Comparison of ENCODE assay signal across 30 mouse cellular contexts in the genomic region with DNA sequence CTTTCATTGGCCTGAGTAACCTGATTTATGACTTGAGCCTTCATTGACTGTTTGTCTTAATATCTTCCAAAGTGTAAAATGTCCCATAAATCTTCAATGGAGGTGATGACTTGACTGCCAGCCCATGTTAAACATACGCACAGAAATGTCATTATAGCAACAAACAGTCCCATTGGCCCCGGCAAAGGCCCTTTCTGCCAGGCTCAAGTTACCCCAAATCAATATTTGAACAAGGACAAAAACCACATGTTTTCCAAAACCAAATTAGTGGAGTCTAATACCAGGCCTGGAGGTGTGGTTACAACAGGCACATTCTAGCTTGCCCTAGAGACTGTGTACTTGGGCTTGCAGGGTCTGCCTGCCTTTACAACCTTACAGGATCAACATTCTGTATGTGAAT.
DNase-seq lines count a peak whose midpoint lies in the region; ATAC-seq and TF ChIP-seq lines count a peak whose summit lies in the region.
"Had no signal": no experiment of that assay in that cellular context is flagged by ENCODE, and none has a peak within 500 bp of the region (broad histone marks: within the 10 kb centered on the region; RNA-seq: fewer than 3 reads in every experiment).

No protein-coding gene starts in this region.

- H3K27ac ChIP-seq in liver, postnatal 0 days (ENCODE audit: low read depth) = peak overlapping the region; percentile 77
- H3K27ac ChIP-seq in intestine, embryonic 16.5 days (ENCODE audit: low read length) = no peak overlapping the region
- H3K27ac ChIP-seq: embryonic facial prominence, embryonic 15.5 days; forebrain, embryonic 12.5 days; hindbrain, embryonic 13.5 days; kidney, postnatal 0 days; liver, embryonic 14.5 days had no signal

- DNase-seq in embryo, embryonic 11 days = peak; percentile 31
- no peak for DNase-seq in embryo, embryonic 10 days (ENCODE audit: low spot score)
- no peak for DNase-seq in liver, postnatal 0 days
- DNase-seq in liver (no peak), NIH3T3 (ENCODE audit: low read depth) (peak; percentile 67)
- DNase-seq in left cerebral cortex, postnatal 10 days (ENCODE audit: extremely low spot score in 1 of 2, low spot score in 2 of 2) = no peak
- DNase-seq in spleen, adult 18-20 months = no peak
- DNase-seq: adrenal gland, postnatal 25 days; cerebellum, adult 11-12 months; cerebellum, postnatal 10 days; forebrain, postnatal 0 days; gastrocnemius, postnatal 14 days; heart, adult 11 months; heart, postnatal 4 days; kidney, adult 8-10 months; kidney, postnatal 4 days; left cerebral cortex, postnatal 4 days; lung, postnatal 14 days; right cerebral cortex, postnatal 25 days; thymus, postnatal 14 days had no signal

- TF ChIP-seq EP300 in liver, postnatal 0 days (IDR thresholded peaks at IDR 0.05; ENCODE audit: low read depth) = no peak

- WGBS in liver, postnatal 0 days (ENCODE audit: insufficient replicate concordance) = 62% methylated on average over 2 of the region's 2 CpGs
- 50% methylated on average over 2 of the region's 2 CpGs for WGBS in intestine, embryonic 16.5 days

- H3K4me3 ChIP-seq in liver, postnatal 0 days (ENCODE audit: low read depth, low read length) = no peak overlapping the region
- H3K4me3 ChIP-seq in intestine, embryonic 16.5 days (ENCODE audit: low read length) = no peak overlapping the region
- H3K4me3 ChIP-seq: embryonic facial prominence, embryonic 15.5 days; forebrain, embryonic 12.5 days; hindbrain, embryonic 13.5 days had no signal

- no peak for TF ChIP-seq CTCF in liver, postnatal 0 days (IDR thresholded peaks at IDR 0.05; ENCODE audit: low read depth)

- H3K36me3 ChIP-seq in liver, postnatal 0 days (replicated peaks; ENCODE audit: insufficient read depth, low read length) = no peaks in the 10 kb centered on the region
- H3K36me3 ChIP-seq in intestine, embryonic 16.5 days (ENCODE audit: control insufficient read depth, insufficient read depth, low read length) = no peaks in the 10 kb centered on the region
- H3K36me3 ChIP-seq: embryonic facial prominence, embryonic 15.5 days; forebrain, embryonic 12.5 days; G1E; hindbrain, embryonic 13.5 days had no signal

- H3K4me2 ChIP-seq in liver, postnatal 0 days (ENCODE audit: low read depth, low read length) = no peak overlapping the region
- no peak overlapping the region for H3K4me2 ChIP-seq in intestine, embryonic 16.5 days (ENCODE audit: low read depth, low read length)
- H3K4me2 ChIP-seq: embryonic facial prominence, embryonic 15.5 days; forebrain, embryonic 12.5 days; heart, embryonic 11.5 days; hindbrain, embryonic 13.5 days; midbrain, embryonic 11.5 days had no signal

- H3K27me3 ChIP-seq in liver, postnatal 0 days (ENCODE audit: insufficient read depth, low read length) = no peaks in the 10 kb centered on the region
- H3K27me3 ChIP-seq in intestine, embryonic 16.5 days (replicated peaks; ENCODE audit: control insufficient read depth, insufficient read depth, low read length) = no peaks in the 10 kb centered on the region
- H3K27me3 ChIP-seq: embryonic facial prominence, embryonic 15.5 days; forebrain, embryonic 12.5 days; hindbrain, embryonic 13.5 days had no signal

- intact Hi-C loops in left cerebral cortex, postnatal 10 days (cut with DNase I) = no loop called here

- H3K9ac ChIP-seq in liver, postnatal 0 days (replicated peaks) = no peak overlapping the region
- H3K9ac ChIP-seq in intestine, embryonic 16.5 days (ENCODE audit: low read depth, low read length) = no peak overlapping the region
- H3K9ac ChIP-seq: embryonic facial prominence, embryonic 15.5 days; forebrain, embryonic 12.5 days; forebrain, postnatal 0 days; hindbrain, embryonic 13.5 days; liver, embryonic 14.5 days had no signal

- H3K9me3 ChIP-seq in liver, postnatal 0 days (ENCODE audit: low read length) = no peaks in the 10 kb centered on the region
- H3K9me3 ChIP-seq in intestine, embryonic 16.5 days (ENCODE audit: control insufficient read depth, low read length) = no peaks in the 10 kb centered on the region
- H3K9me3 ChIP-seq: embryonic facial prominence, embryonic 15.5 days; forebrain, embryonic 12.5 days; G1E; hindbrain, embryonic 13.5 days had no signal

- peak; percentile 69 for ATAC-seq in liver, postnatal 0 days
- 0 out of 2 replicates have a peak, but pooled peaks have one; percentile 15 for ATAC-seq in intestine, embryonic 16.5 days
- ATAC-seq: forebrain, postnatal 0 days; midbrain, embryonic 16.5 days had no signal

- peaks cover 9% of the 10 kb centered on the region; the same call in 1 of the 2 replicates for H3K4me1 ChIP-seq in liver, postnatal 0 days (ENCODE audit: insufficient read depth)
- peaks cover 10% of the 10 kb centered on the region for H3K4me1 ChIP-seq in intestine, embryonic 16.5 days (ENCODE audit: control insufficient read depth, insufficient read depth, low read length)
- H3K4me1 ChIP-seq: embryonic facial prominence, embryonic 15.5 days; forebrain, embryonic 12.5 days; hindbrain, embryonic 13.5 days had no signal

Comparison
In these comparisons a context has a peak if more than half of its experiments do, and no peak if none do; other contexts are left out.
1. DNase-seq: peak in embryo, embryonic 11 days (single experiment) and NIH3T3 (single experiment); none in embryo, embryonic 10 days (single experiment), liver, postnatal 0 days (single experiment), liver (single experiment), left cerebral cortex, postnatal 10 days (0 of 2) and spleen, adult 18-20 months (0 of 2).